Mouse (Mus musculus) liver, adult 2 months (tissue): Measurements from ENCODE around the gene Ifitm1.

Experiments used
- CTCF ChIP-seq: fragments of 200-500 bp; IDR thresholded peaks from 2 replicates; pipeline ENCODE4 v1.5.1; 2011; ENCODE audit warnings: low read depth, low read length, control low read depth
- POLR2A ChIP-seq: fragments of 200-500 bp; IDR thresholded peaks from 2 replicates; pipeline ENCODE4 v1.6.1; 2011; ENCODE audit warnings: low read length, control low read depth; ENCODE audit not compliant: insufficient read depth; ENCODE audit errors: extremely low read depth

DNA sequence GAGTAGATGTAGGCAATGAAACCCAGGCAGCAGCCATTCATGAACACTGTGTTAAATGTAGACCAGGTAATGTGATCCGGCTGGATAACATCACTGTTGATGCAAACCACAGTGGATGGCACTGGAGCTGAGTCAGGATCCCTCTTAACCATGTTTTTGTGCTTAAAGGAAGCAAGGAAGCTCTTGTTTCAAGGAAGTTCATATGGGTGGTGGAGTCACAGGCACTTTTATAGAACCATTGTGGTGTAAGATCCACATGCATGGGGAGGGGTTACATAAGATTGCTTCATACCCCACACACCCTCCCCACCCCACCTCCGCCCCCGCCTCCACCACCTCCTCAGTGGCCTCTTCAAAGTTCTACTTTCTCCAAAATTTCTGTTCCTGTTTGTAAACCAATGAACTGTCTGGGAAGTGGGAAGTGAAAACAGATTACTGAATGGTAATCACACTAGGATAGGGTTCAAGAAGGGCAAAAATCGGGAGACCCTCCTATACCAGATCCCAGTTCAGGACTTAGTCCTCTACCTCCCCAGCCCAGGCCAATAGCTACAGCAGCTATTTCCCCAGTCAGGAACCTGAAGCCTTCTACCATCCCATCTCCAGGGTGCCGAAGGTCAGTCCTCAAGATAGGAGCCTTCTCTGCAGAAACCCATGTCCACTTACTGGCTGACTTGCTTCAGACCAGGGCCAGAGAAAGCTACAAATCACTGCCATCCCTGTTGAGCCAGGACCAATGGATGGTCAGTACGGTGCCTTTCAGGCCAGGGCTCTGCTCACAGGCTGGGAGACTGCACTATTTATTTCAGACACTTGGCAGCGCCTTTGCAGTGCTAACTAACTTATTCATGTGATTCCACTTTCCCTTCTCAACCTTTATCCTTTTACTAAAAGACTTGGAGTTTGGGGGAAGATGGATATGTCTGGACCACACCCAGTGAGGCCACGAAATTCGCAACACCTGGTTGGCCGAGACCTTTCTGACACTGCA lies 50.0 kb downstream of the Ifitm1 start:
- no peak for TF ChIP-seq CTCF
- TF ChIP-seq POLR2A = no peak
